Mouse (Mus musculus) hindbrain, embryonic 12.5 days (tissue): ENCODE results near the gene Npepps. TPM values are rescaled to one million over a fixed set of nuclear protein-coding genes. Genes with fewer than 3 reads are reported as not detected.
"Not testable (repeated sequence)": the region's sequence is repeated elsewhere in the genome, so short reads cannot be mapped to it uniquely, and the experiment has no call there.

Experiments used
- ATAC-seq: fragments of 200-750 bp; cut with Nextera tagmentation; 2 replicates; pipeline ENCODE4 v1.8.0; 2017; ENCODE audit warnings: moderate TSS enrichment; ENCODE audit not compliant: low FRiP score
- H3K27ac ChIP-seq: fragments of 300-500 bp; sonication (generic); 2 replicates; pipeline ENCODE4 v1.5.1; 2016; ENCODE audit warnings: mild to moderate bottlenecking
- H3K27me3 ChIP-seq: fragments of 300-500 bp; sonication (generic); 2 replicates; pipeline ENCODE4 v1.6.1; 2016; ENCODE audit warnings: mild to moderate bottlenecking
- H3K36me3 ChIP-seq: fragments of 300-500 bp; sonication (generic); 2 replicates; pipeline ENCODE4 v1.6.1; 2016; ENCODE audit warnings: mild to moderate bottlenecking
- H3K4me1 ChIP-seq: fragments of 300-500 bp; sonication (generic); 2 replicates; pipeline ENCODE4 v1.6.1; 2016
- H3K4me2 ChIP-seq: fragments of 300-500 bp; sonication (generic); replicated peaks from 2 replicates; pipeline ENCODE4 v1.6.1; 2016; ENCODE audit warnings: mild to moderate bottlenecking
- H3K4me3 ChIP-seq: fragments of 300-500 bp; sonication (generic); 2 replicates; pipeline ENCODE4 v1.5.1; 2016; ENCODE audit warnings: mild to moderate bottlenecking
- H3K9ac ChIP-seq: fragments of 300-500 bp; sonication (generic); 2 replicates; pipeline ENCODE4 v1.6.1; 2016; ENCODE audit warnings: mild to moderate bottlenecking, moderate library complexity
- H3K9me3 ChIP-seq: fragments of 300-500 bp; sonication (generic); replicated peaks from 2 replicates; pipeline ENCODE4 v1.6.1; 2016; ENCODE audit warnings: mild to moderate bottlenecking
- WGBS: fragments of 180-500 bp; shearing (Covaris S2); methylation state at CpG from one replicate; pipeline ENCODE4 v1.1.7; 2016; 5-methylcytosine and 5-hydroxymethylcytosine counted together
- polyA plus RNA-seq: library from polyadenylated mRNA; unstranded; fragments of >200 nt; fragmentation: Nextera tagmentation; extraction: Ambion mirVana; gene quantifications from 2 replicates; pipeline ENCODE4 v1.2.1, GENCODE M21; 2016

Gene Npepps
- polyA plus RNA-seq, 1 experiment from 2014 or later: 119 TPM

DNA sequence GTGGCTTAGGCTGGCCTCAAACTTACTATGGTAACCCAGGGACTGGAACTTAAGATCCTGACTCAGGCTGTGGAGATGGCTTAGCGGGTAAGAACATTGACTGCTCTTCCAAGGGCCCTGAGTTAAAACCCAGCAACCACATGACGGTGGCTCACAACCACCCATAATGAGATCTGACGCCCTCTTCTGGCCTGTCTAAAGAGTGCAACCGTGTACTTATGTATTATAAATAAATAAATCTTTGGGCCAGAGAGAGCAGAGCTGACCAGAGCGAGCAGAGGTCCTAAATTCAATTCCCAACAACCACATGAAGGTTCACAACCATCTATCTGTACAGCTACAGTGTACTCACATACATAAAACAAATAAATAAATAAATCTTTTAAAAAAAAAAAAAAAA is 6.8 kb downstream of the Npepps start:
- H3K4me2 ChIP-seq: no peak overlapping the region
- WGBS: 85% methylated on average over 5 of the region's 5 CpGs

DNA sequence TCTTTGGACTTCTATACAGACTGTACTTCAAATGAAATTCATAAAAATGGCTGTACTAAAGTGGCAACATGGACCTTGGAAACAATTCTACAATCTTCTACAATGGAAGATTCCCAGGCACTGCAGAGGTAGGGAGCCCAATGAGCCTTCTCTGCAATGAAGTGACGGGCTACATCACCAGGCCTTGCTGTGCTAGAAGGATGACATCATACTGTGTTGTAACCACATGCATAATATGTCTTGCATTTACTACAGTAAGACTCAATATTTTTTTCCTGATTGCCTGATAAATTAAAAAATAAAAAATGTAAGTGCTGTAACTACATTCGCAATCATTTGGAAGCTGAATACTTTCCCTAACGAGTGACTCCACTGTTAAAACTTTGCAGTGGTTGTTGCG is 7.6 kb downstream of the Npepps start:
- no peak for ATAC-seq
- 94% methylated on average over 4 of the region's 4 CpGs for WGBS
- no peak overlapping the region for H3K9ac ChIP-seq
- H3K9me3 ChIP-seq: no peaks in the 10 kb centered on the region
- no peaks in the 10 kb centered on the region for H3K36me3 ChIP-seq
- peaks cover 6% of the 10 kb centered on the region for H3K4me1 ChIP-seq
- no peaks in the 10 kb centered on the region for H3K27me3 ChIP-seq
- no peak overlapping the region for H3K27ac ChIP-seq
- no peak overlapping the region for H3K4me2 ChIP-seq
- no peak overlapping the region for H3K4me3 ChIP-seq

More for the DNA sequence above, 6.8 kb downstream of the Npepps start:
- H3K27ac ChIP-seq: no peak overlapping the region
- no peaks in the 10 kb centered on the region for H3K27me3 ChIP-seq
- no peaks in the 10 kb centered on the region for H3K9me3 ChIP-seq
- H3K9ac ChIP-seq: no peak overlapping the region
- ATAC-seq: no peak
- H3K4me3 ChIP-seq: no peak overlapping the region
- no peaks in the 10 kb centered on the region for H3K36me3 ChIP-seq
- H3K4me1 ChIP-seq: peaks cover 14% of the 10 kb centered on the region

DNA sequence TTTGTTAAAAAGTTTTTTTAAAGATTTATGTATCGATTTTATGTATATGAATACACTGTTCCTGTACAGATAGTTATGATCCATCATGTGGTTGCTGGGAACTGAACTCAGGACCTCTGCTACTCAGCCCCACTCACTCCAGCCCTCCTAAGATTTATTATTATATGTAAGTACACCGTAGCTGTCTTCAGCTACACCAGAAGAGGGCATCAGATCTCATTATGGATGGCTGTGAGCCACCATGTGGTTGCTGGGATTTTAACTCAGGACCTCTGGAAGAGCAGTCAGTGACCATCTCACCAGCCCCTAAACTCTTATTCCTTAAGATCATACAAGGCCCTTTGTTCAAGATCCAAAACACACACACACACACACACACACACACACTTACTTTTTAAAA is 10.4 kb downstream of the Npepps start:
- not testable (repeated sequence) for H3K4me1 ChIP-seq, H3K27ac ChIP-seq, H3K9me3 ChIP-seq, H3K4me2 ChIP-seq, H3K9ac ChIP-seq, H3K4me3 ChIP-seq, H3K27me3 ChIP-seq, ATAC-seq
- peaks cover 11% of the 10 kb centered on the region for H3K36me3 ChIP-seq
- 80% methylated on average over 2 of the region's 2 CpGs for WGBS

- not testable (repeated sequence) for H3K27me3 ChIP-seq, H3K27ac ChIP-seq, H3K9me3 ChIP-seq, ATAC-seq, H3K4me1 ChIP-seq, H3K4me2 ChIP-seq, H3K9ac ChIP-seq, H3K4me3 ChIP-seq
- H3K36me3 ChIP-seq: peaks cover 26% of the 10 kb centered on the region
- 93% methylated on average over 1 of the region's 1 CpGs for WGBS
Measured at GRCm38 (mm10) chr11:97266544-97266943, 13.9 kb downstream of the Npepps start.

GRCm38 (mm10) chr11:97249649-97250048 is 30.8 kb downstream of the Npepps start:
- not testable (repeated sequence) for H3K4me2 ChIP-seq, H3K4me3 ChIP-seq, H3K9ac ChIP-seq, H3K9me3 ChIP-seq, H3K27me3 ChIP-seq, H3K27ac ChIP-seq, ATAC-seq, H3K4me1 ChIP-seq
- peaks cover 30% of the 10 kb centered on the region for H3K36me3 ChIP-seq
- 78% methylated on average over 1 of the region's 1 CpGs for WGBS

DNA sequence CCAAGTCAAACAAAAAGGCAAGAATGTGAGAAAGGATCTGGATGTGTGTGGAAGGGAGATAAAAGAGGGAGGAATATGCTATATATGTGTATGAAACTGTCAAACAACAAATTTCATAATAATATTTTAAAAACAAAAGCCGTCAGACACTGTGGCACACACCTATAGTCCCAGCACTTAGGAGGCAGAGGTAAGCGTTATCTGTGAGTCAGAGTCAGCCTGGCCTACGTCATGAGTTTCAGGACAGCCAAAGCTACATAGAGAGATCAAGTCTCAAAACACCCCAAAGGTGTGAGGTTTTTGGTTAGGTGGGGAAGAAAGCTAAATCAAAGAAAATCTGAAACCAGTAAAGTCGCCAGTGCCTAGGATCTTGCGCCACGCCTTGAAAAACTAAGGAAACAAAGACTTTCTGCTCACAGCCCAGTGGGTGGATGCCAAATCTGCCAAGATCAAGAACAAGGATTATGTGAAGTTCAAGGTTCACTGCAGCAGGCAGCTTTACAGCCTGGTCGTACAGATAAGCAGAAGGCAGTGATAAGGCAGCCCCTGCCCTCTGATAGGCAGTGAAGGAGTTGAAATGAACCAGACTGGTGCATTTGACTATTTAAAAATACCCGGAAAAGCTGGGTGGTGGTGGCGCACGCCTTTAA is 33.8 kb downstream of the Npepps start:
- Histone ChIP-seq H3K9me3 (no peaks in the 10 kb centered on the region), H3K4me2 (no peak overlapping the region), H3K36me3 (peaks cover 32% of the 10 kb centered on the region), H3K27ac (no peak overlapping the region), H3K4me3 (no peak overlapping the region), H3K27me3 (no peaks in the 10 kb centered on the region), H3K9ac (no peak overlapping the region), H3K4me1 (no peaks in the 10 kb centered on the region)
- 93% methylated on average over 10 of the region's 10 CpGs for WGBS
- no peak for ATAC-seq

GRCm38 (mm10) chr11:97241321-97241720 is 39.1 kb downstream of the Npepps start:
- H3K9ac ChIP-seq: no peak overlapping the region
- no peak overlapping the region for H3K4me3 ChIP-seq
- H3K4me1 ChIP-seq: no peaks in the 10 kb centered on the region
- 96% methylated on average over 7 of the region's 7 CpGs for WGBS
- H3K4me2 ChIP-seq: no peak overlapping the region
- no peaks in the 10 kb centered on the region for H3K9me3 ChIP-seq
- no peaks in the 10 kb centered on the region for H3K27me3 ChIP-seq
- peaks cover 45% of the 10 kb centered on the region for H3K36me3 ChIP-seq
- no peak for ATAC-seq
- no peak overlapping the region for H3K27ac ChIP-seq

DNA sequence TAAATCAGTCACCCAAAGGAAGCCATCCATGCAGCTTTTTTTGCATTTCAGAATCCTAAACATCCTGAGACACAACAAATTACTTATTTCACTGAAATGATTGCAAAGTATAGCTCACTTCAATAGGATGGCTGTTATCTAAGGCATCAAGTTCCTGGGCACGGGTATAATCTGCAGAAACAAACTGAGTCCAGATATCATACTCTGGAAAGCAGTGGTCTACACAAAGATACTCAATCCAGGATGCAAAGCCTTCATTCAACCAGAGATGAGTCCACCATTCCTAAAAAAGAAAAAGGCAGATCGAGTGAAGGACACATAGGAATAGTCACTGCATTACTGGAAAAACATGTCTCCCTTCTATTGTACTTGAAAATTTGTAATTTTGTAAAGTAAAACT is 42.5 kb downstream of the Npepps start:
- peaks cover 50% of the 10 kb centered on the region for H3K36me3 ChIP-seq
- WGBS: 97% methylated on average over 2 of the region's 2 CpGs

DNA sequence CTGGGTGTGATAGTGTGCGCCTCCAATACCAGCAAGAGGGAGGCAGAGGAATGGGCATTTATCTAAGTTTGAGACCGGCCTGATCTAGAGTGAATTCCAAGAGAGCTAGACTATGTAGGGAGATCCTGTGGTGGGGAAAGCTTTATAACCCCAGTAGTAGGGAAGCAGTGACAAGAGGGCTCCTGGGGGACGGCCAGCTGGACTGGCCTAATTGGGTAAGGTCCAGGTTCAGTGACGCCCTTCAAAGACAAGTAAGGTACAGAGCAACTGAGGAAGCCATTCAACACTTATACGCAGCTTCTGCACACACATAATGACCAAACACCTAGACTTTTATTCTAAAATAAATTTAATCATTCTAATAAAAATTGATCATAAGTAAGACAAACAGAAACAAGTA is 48.0 kb downstream of the Npepps start:
- no peak overlapping the region for H3K9ac ChIP-seq
- ATAC-seq: no peak
- H3K27ac ChIP-seq: no peak overlapping the region
- no peak overlapping the region for H3K4me3 ChIP-seq
- no peaks in the 10 kb centered on the region for H3K27me3 ChIP-seq
- H3K4me1 ChIP-seq: no peaks in the 10 kb centered on the region
- no peak overlapping the region for H3K4me2 ChIP-seq
- no peaks in the 10 kb centered on the region for H3K9me3 ChIP-seq
- peaks cover 64% of the 10 kb centered on the region for H3K36me3 ChIP-seq
- WGBS: 96% methylated on average over 5 of the region's 5 CpGs

More for the DNA sequence above, 42.5 kb downstream of the Npepps start:
- Histone ChIP-seq H3K4me2 (no peak overlapping the region), H3K27ac (no peak overlapping the region), H3K9ac (no peak overlapping the region), H3K4me3 (no peak overlapping the region), H3K9me3 (no peaks in the 10 kb centered on the region), H3K4me1 (no peaks in the 10 kb centered on the region), H3K27me3 (no peaks in the 10 kb centered on the region)
- ATAC-seq: no peak

GRCm38 (mm10) chr11:97229396-97229795 is 51.0 kb downstream of the Npepps start:
- no peak overlapping the region for H3K4me3 ChIP-seq
- H3K9ac ChIP-seq: no peak overlapping the region
- no peak for ATAC-seq
- 85% methylated on average over 2 of the region's 2 CpGs for WGBS
- no peaks in the 10 kb centered on the region for H3K4me1 ChIP-seq
- no peaks in the 10 kb centered on the region for H3K27me3 ChIP-seq
- H3K4me2 ChIP-seq: no peak overlapping the region
- no peaks in the 10 kb centered on the region for H3K9me3 ChIP-seq
- H3K36me3 ChIP-seq: peaks cover 69% of the 10 kb centered on the region
- H3K27ac ChIP-seq: no peak overlapping the region

DNA sequence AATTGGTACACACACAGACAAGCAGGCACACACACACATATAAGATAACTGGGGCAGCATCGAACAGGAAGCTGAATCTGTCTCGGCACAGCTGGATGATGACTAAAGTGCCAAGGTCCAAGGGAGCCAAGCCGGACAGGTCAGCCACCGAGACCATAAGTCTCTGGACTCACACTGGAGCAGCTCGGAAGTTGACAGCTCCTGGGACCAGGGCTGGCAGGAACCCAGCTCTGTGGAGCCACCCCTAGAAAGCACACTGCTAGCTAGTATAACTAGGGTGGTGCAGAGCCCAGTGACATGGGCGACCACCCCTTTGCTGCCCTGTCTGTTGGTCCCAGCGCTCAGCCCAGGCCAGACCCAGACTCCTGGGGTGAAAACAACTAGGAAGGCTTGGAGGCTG is 51.5 kb downstream of the Npepps start:
- no peaks in the 10 kb centered on the region for H3K4me1 ChIP-seq
- peaks cover 66% of the 10 kb centered on the region for H3K36me3 ChIP-seq
- 90% methylated on average over 7 of the region's 7 CpGs for WGBS
- no peak for ATAC-seq
- H3K4me2 ChIP-seq: no peak overlapping the region
- no peaks in the 10 kb centered on the region for H3K27me3 ChIP-seq
- H3K9me3 ChIP-seq: no peaks in the 10 kb centered on the region
- H3K27ac ChIP-seq: no peak overlapping the region
- no peak overlapping the region for H3K4me3 ChIP-seq
- H3K9ac ChIP-seq: no peak overlapping the region

- H3K27me3 ChIP-seq: no peaks in the 10 kb centered on the region
- H3K4me1 ChIP-seq: no peaks in the 10 kb centered on the region
- peaks cover 74% of the 10 kb centered on the region for H3K36me3 ChIP-seq
- ATAC-seq: no peak
- H3K9me3 ChIP-seq: no peaks in the 10 kb centered on the region
- no peak overlapping the region for H3K9ac ChIP-seq
- no peak overlapping the region for H3K4me2 ChIP-seq
- no peak overlapping the region for H3K27ac ChIP-seq
- no peak overlapping the region for H3K4me3 ChIP-seq
- WGBS: 100% methylated on average over 1 of the region's 1 CpGs
Measured at GRCm38 (mm10) chr11:97226131-97226530, 54.3 kb downstream of the Npepps start.

DNA sequence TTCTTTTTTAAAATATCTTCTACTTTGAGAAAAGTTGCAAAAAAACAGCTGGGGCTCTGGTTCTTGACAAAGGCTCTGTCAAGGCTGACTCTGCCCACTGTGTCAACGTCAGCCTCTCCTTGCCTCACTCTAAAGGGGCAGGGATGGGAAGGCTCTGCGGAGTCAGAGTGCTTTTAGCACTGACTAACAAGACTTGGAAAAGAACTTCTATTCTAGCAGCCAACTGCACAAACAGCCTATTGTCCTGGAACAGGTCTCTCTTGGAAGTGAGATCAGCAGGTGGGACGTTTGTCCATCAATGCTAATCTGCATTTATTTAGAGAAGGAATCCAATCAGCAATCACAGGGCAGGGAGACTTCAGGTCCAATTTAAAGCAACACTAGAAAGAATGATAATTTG is 57.0 kb downstream of the Npepps start:
- Histone ChIP-seq H3K4me1 (no peaks in the 10 kb centered on the region), H3K9ac (no peak overlapping the region), H3K36me3 (peaks cover 78% of the 10 kb centered on the region), H3K4me2 (no peak overlapping the region), H3K4me3 (no peak overlapping the region), H3K9me3 (no peaks in the 10 kb centered on the region), H3K27ac (no peak overlapping the region), H3K27me3 (no peaks in the 10 kb centered on the region)
- WGBS: 43% methylated on average over 3 of the region's 3 CpGs
- ATAC-seq: no peak
